21 mouse cellular contexts compared by ENCODE assay signal in genomic region chr2:124015542-124015941, GRCm38 (mm10).
DNase-seq lines count a peak whose midpoint lies in the region; ATAC-seq lines count a peak whose summit lies in the region.
"Had no signal": no experiment of that assay in that cellular context is flagged by ENCODE, and none has a peak within 500 bp of the region (broad histone marks: within the 10 kb centered on the region; RNA-seq: fewer than 3 reads in every experiment).

No protein-coding gene starts in this region.

- 87% methylated on average over 2 of the region's 2 CpGs for WGBS in forebrain, embryonic 10.5 days

- no peaks in the 10 kb centered on the region for H3K36me3 ChIP-seq in forebrain, embryonic 10.5 days (replicated peaks)
- H3K36me3 ChIP-seq: embryonic facial prominence, embryonic 12.5 days; forebrain, embryonic 12.5 days; heart, embryonic 10.5 days; heart, embryonic 15.5 days; hindbrain, embryonic 10.5 days had no signal

- H3K27me3 ChIP-seq in forebrain, embryonic 10.5 days (ENCODE audit: poor library complexity, severe bottlenecking): no peaks in the 10 kb centered on the region
- H3K27me3 ChIP-seq: CH12.LX; embryonic facial prominence, embryonic 12.5 days; forebrain, embryonic 12.5 days; heart, embryonic 15.5 days had no signal

- H3K4me1 ChIP-seq in forebrain, embryonic 10.5 days: no peaks in the 10 kb centered on the region
- H3K4me1 ChIP-seq: embryonic facial prominence, embryonic 12.5 days; forebrain, embryonic 12.5 days; heart, embryonic 10.5 days; heart, embryonic 15.5 days; hindbrain, embryonic 10.5 days had no signal

- no peak overlapping the region for H3K27ac ChIP-seq in forebrain, embryonic 10.5 days
- H3K27ac ChIP-seq: embryonic facial prominence, embryonic 12.5 days; forebrain, embryonic 12.5 days; heart, embryonic 10.5 days; heart, embryonic 15.5 days; hindbrain, embryonic 10.5 days; hindbrain, embryonic 14.5 days had no signal

- ATAC-seq in frontal cortex, adult (ENCODE audit: low TSS enrichment): peak; percentile 72; the same call in 1 of the 2 replicates
- ATAC-seq: forebrain, embryonic 16.5 days had no signal

- no peak for DNase-seq in frontal cortex, postnatal 25 days (ENCODE audit: low spot score in 2 of 2)
- peak; percentile 28 for DNase-seq in right cerebral cortex, adult 18-20 months
- no peak for DNase-seq in right cerebral cortex, postnatal 10 days (ENCODE audit: low spot score in 2 of 2)
- peak; percentile 29 for DNase-seq in Muller cell, postnatal 12 days (ENCODE audit: inconsistent ontology term)
- no peak for DNase-seq in forebrain, embryonic 10.5 days (ENCODE audit: extremely low spot score, low spot score)
- DNase-seq in spleen, adult 12 weeks (ENCODE audit: low spot score): no peak
- DNase-seq: adrenal gland, adult 2 months; adrenal gland, postnatal 25 days; cerebellum, adult 8-10 months; cerebellum, postnatal 25 days; gastrocnemius, postnatal 10 days; heart, adult 18-20 months had no signal

- no peaks in the 10 kb centered on the region for H3K9me3 ChIP-seq in forebrain, embryonic 10.5 days
- H3K9me3 ChIP-seq: embryonic facial prominence, embryonic 12.5 days; forebrain, embryonic 12.5 days; heart, embryonic 10.5 days; heart, embryonic 15.5 days; hindbrain, embryonic 10.5 days had no signal

- no peak overlapping the region for H3K4me3 ChIP-seq in forebrain, embryonic 10.5 days
- H3K4me3 ChIP-seq: embryonic facial prominence, embryonic 12.5 days; forebrain, embryonic 12.5 days; heart, embryonic 10.5 days; heart, embryonic 15.5 days; hindbrain, embryonic 10.5 days had no signal

Comparison
In these comparisons a context has a peak if more than half of its experiments do, and no peak if none do; other contexts are left out.
1. DNase-seq: peak in right cerebral cortex, adult 18-20 months (single experiment) and Muller cell, postnatal 12 days (single experiment); none in frontal cortex, postnatal 25 days (0 of 2), right cerebral cortex, postnatal 10 days (0 of 2), forebrain, embryonic 10.5 days (single experiment) and spleen, adult 12 weeks (single experiment).